Comparison of ENCODE assay signal across 8 mouse cellular contexts in the genomic region with DNA sequence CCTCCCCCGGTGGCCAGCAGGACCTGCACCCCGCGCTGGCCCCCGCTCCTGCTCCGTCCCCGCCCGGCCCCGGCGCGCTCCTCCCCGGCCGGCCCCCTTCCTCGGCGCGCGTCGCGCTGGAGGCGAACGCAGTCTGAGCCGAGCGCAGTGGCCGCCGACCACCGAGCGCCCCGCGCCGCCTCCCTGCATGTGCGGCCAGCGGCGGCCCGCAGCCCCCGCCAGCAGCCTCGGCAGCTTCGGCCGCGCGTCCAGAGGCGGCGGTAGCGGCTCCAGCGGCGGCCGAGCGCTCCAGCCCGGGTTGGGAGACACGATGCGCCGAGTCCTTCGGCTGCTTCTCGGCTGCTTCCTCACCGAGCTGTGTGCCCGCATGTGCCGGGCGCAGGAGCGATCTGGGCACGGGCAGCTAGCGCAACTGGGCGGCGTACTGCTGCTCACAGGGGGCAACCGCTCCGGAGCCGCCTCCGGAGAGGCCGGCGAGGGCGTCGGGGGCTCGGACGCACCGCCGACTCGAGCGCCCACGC. TPM values are rescaled to one million over a fixed set of nuclear protein-coding genes. Genes with fewer than 3 reads are reported as not detected.
DNase-seq lines count a peak whose midpoint lies in the region; ATAC-seq lines count a peak whose summit lies in the region.

No protein-coding gene starts in this region.

- DNase-seq in layer of hippocampus, adult 11-12 months (ENCODE audit: low spot score) = peak; percentile 27
- DNase-seq in layer of hippocampus, adult 9-11 months = no peak
- peak; percentile 30 for DNase-seq in adrenal gland, postnatal 25 days
- peak; percentile 15 for DNase-seq in embryonic facial prominence, embryonic 14.5 days (ENCODE audit: low spot score)
- peak; percentile 59 for DNase-seq in hindbrain, embryonic 14.5 days (ENCODE audit: low spot score)
- peak; percentile 58 for DNase-seq in right cerebral cortex, postnatal 4 days

- peak overlapping the region; percentile 58 for H3K4me3 ChIP-seq in embryonic facial prominence, embryonic 14.5 days (ENCODE audit: low read depth, low read length)
- peak overlapping the region; percentile 65 for H3K4me3 ChIP-seq in hindbrain, embryonic 14.5 days (replicated peaks; ENCODE audit: low read length)
- peak overlapping the region; percentile 42 for H3K4me3 ChIP-seq in liver, embryonic 15.5 days (replicated peaks)

- H3K9ac ChIP-seq in embryonic facial prominence, embryonic 14.5 days (ENCODE audit: low read depth, low read length) = peak overlapping the region; percentile 58
- H3K9ac ChIP-seq in hindbrain, embryonic 14.5 days = peak overlapping the region; percentile 69
- H3K9ac ChIP-seq in liver, embryonic 15.5 days = no peak overlapping the region

- H3K27ac ChIP-seq in embryonic facial prominence, embryonic 14.5 days (replicated peaks; ENCODE audit: low read depth, low read length) = no peak overlapping the region
- H3K27ac ChIP-seq in hindbrain, embryonic 14.5 days = peak overlapping the region; percentile 49
- H3K27ac ChIP-seq in liver, embryonic 15.5 days (replicated peaks) = no peak overlapping the region

- H3K4me1 ChIP-seq in embryonic facial prominence, embryonic 14.5 days (ENCODE audit: control insufficient read depth, insufficient read depth, low read length) = no peaks in the 10 kb centered on the region; the same call in 1 of the 2 replicates
- peaks cover 22% of the 10 kb centered on the region for H3K4me1 ChIP-seq in hindbrain, embryonic 14.5 days (replicated peaks; ENCODE audit: control insufficient read depth, insufficient read depth, low read length)
- no peaks in the 10 kb centered on the region; the same call in 1 of the 2 replicates for H3K4me1 ChIP-seq in liver, embryonic 15.5 days (replicated peaks)

- no peaks in the 10 kb centered on the region for H3K9me3 ChIP-seq in embryonic facial prominence, embryonic 14.5 days (ENCODE audit: control insufficient read depth, low read length)
- no peaks in the 10 kb centered on the region for H3K9me3 ChIP-seq in hindbrain, embryonic 14.5 days (ENCODE audit: control insufficient read depth, low read length)
- no peaks in the 10 kb centered on the region for H3K9me3 ChIP-seq in liver, embryonic 15.5 days (replicated peaks)

- peaks cover 81% of the 10 kb centered on the region for H3K27me3 ChIP-seq in embryonic facial prominence, embryonic 14.5 days (replicated peaks; ENCODE audit: control insufficient read depth, insufficient read depth, low read length)
- peaks cover 52% of the 10 kb centered on the region for H3K27me3 ChIP-seq in hindbrain, embryonic 14.5 days (ENCODE audit: control insufficient read depth, insufficient read depth, low read length)
- peaks cover 80% of the 10 kb centered on the region for H3K27me3 ChIP-seq in liver, embryonic 15.5 days

- H3K36me3 ChIP-seq in embryonic facial prominence, embryonic 14.5 days (ENCODE audit: control insufficient read depth, insufficient read depth, low read length) = no peaks in the 10 kb centered on the region
- H3K36me3 ChIP-seq in hindbrain, embryonic 14.5 days (replicated peaks; ENCODE audit: control insufficient read depth, insufficient read depth) = no peaks in the 10 kb centered on the region
- no peaks in the 10 kb centered on the region for H3K36me3 ChIP-seq in liver, embryonic 15.5 days (replicated peaks)

- WGBS in embryonic facial prominence, embryonic 14.5 days = 4% methylated on average over 36 of the region's 76 CpGs
- WGBS in hindbrain, embryonic 14.5 days = under 1% methylated on average over 67 of the region's 76 CpGs
- WGBS in liver, embryonic 15.5 days (ENCODE audit: insufficient replicate concordance) = 1% methylated on average over 76 of the region's 76 CpGs

- H3K4me2 ChIP-seq in embryonic facial prominence, embryonic 14.5 days (ENCODE audit: low read depth, low read length) = peak overlapping the region; percentile 90
- peak overlapping the region; percentile 94 for H3K4me2 ChIP-seq in hindbrain, embryonic 14.5 days (replicated peaks)
- H3K4me2 ChIP-seq in liver, embryonic 15.5 days = peak overlapping the region; percentile 61

- ATAC-seq in embryonic facial prominence, embryonic 14.5 days (ENCODE audit: low read depth) = peak; percentile 78
- ATAC-seq in hindbrain, embryonic 14.5 days (ENCODE audit: low FRiP score) = peak; percentile 78
- no peak for ATAC-seq in liver, embryonic 15.5 days (ENCODE audit: insufficient read depth)
- no peak for ATAC-seq in monocyte, adult 5-6 weeks (replicated peaks; ENCODE audit: insufficient number of reproducible peaks, low FRiP score, low TSS enrichment, poor library complexity, severe bottlenecking)

RNA-seq across cellular contexts. Expression of gene Shisa9, which starts 0.4 kb away (rescaled TPM):
- 2.0 and 4.0 TPM in 2 replicates for total RNA-seq in adrenal gland, postnatal 25 days (2021)
- polyA plus RNA-seq in embryonic facial prominence, embryonic 14.5 days (2014; fragmentation: Nextera tagmentation; extraction: Ambion mirVana) = 3.0 and 3.4 TPM in 2 replicates
- 15.7 and 22.1 TPM in 2 replicates for polyA plus RNA-seq in hindbrain, embryonic 14.5 days (2014; fragmentation: Nextera tagmentation; extraction: Ambion mirVana)
- polyA plus RNA-seq in liver, embryonic 15.5 days (2015; fragmentation: Nextera tagmentation; extraction: Ambion mirVana) = 0.24 and 0.30 TPM in 2 replicates
- total RNA-seq in monocyte, adult 5-6 weeks (2017) = not detected in 3 replicates

Comparison
In these comparisons a context has a peak if more than half of its experiments do, and no peak if none do; other contexts are left out.
1. ATAC-seq: peak in embryonic facial prominence, embryonic 14.5 days (single experiment) and hindbrain, embryonic 14.5 days (single experiment); none in liver, embryonic 15.5 days (single experiment) and monocyte, adult 5-6 weeks (single experiment).
2. Peak in every context shown above with its lines, with median percentiles within 50 percentile points of each other: H3K4me2 ChIP-seq and H3K4me3 ChIP-seq.